Mouse (Mus musculus) intestine, embryonic 15.5 days (tissue): ENCODE measurements around the gene Pde4dip. TPM values are rescaled to one million over a fixed set of nuclear protein-coding genes. Genes with fewer than 3 reads are reported as not detected.

Experiments used
- ATAC-seq: fragments of 200-750 bp; cut with Nextera tagmentation; 2 replicates; pipeline ENCODE4 v1.8.0; 2017; ENCODE audit warnings: moderate TSS enrichment, moderate library complexity
- H3K27ac ChIP-seq: fragments of 300-500 bp; sonication (generic); 2 replicates; pipeline ENCODE4 v1.5.1; 2015; ENCODE audit warnings: mild to moderate bottlenecking, inconsistent platforms
- H3K27me3 ChIP-seq: fragments of 300-500 bp; sonication (generic); replicated peaks from 2 replicates; pipeline ENCODE4 v1.6.1; 2015; ENCODE audit warnings: inconsistent platforms
- H3K36me3 ChIP-seq: fragments of 300-500 bp; sonication (generic); 2 replicates; pipeline ENCODE4 v1.6.1; 2015; ENCODE audit warnings: inconsistent platforms
- H3K4me1 ChIP-seq: fragments of 300-500 bp; sonication (generic); replicated peaks from 2 replicates; pipeline ENCODE4 v1.6.1; 2015; ENCODE audit warnings: inconsistent platforms
- H3K4me2 ChIP-seq: fragments of 300-500 bp; sonication (generic); replicated peaks from 2 replicates; pipeline ENCODE4 v1.6.1; 2015; ENCODE audit warnings: mild to moderate bottlenecking, inconsistent platforms
- H3K4me3 ChIP-seq: fragments of 300-500 bp; sonication (generic); replicated peaks from 2 replicates; pipeline ENCODE4 v1.5.1; 2015; ENCODE audit warnings: inconsistent platforms
- H3K9ac ChIP-seq: fragments of 300-500 bp; sonication (generic); 2 replicates; pipeline ENCODE4 v1.6.1; 2015; ENCODE audit warnings: inconsistent platforms
- H3K9me3 ChIP-seq: fragments of 300-500 bp; sonication (generic); 2 replicates; pipeline ENCODE4 v1.6.1; 2016; ENCODE audit warnings: inconsistent platforms
- WGBS: fragments of 180-500 bp; shearing (Covaris S2); methylation state at CpG from one replicate; pipeline ENCODE4 v1.1.7; 2015; 5-methylcytosine and 5-hydroxymethylcytosine counted together
- polyA plus RNA-seq: library from polyadenylated mRNA; unstranded; fragments of >200 nt; fragmentation: Nextera tagmentation; extraction: Ambion mirVana; gene quantifications from 2 replicates; pipeline ENCODE4 v1.2.1, GENCODE M21; 2015

Gene Pde4dip
- polyA plus RNA-seq, 1 experiment from 2014 or later, result 23.8 TPM

DNA sequence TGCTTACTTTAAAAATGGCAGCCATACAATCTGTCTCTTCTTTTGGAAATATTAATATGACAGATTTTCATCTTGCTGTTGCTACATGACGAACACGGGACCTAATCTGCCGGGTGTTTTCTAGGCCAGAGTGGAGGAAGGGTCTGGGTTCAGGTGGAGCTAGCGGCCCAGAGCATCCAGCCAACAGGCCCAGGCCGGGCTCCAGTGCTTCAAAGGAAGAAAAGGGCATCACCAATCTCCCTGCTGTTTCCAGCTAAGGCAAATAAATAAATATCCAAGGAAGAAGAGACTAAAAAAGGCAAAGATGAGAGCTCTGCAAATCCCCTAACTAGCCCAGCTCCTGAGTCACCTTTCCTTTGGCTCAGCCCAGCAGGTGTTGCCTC, 731 bp downstream of the Pde4dip start:
- no peak for ATAC-seq
- Histone ChIP-seq H3K4me2 (peak overlapping the region; percentile 86; the same call in 1 of the 2 replicates), H3K4me3 (no peak overlapping the region; the same call in 1 of the 2 replicates), H3K36me3 (no peaks in the 10 kb centered on the region), H3K27me3 (peaks cover 32% of the 10 kb centered on the region), H3K9ac (no peak overlapping the region), H3K9me3 (no peaks in the 10 kb centered on the region), H3K27ac (no peak overlapping the region), H3K4me1 (peaks cover 7% of the 10 kb centered on the region)
- WGBS, result 72% methylated on average over 5 of the region's 5 CpGs

DNA sequence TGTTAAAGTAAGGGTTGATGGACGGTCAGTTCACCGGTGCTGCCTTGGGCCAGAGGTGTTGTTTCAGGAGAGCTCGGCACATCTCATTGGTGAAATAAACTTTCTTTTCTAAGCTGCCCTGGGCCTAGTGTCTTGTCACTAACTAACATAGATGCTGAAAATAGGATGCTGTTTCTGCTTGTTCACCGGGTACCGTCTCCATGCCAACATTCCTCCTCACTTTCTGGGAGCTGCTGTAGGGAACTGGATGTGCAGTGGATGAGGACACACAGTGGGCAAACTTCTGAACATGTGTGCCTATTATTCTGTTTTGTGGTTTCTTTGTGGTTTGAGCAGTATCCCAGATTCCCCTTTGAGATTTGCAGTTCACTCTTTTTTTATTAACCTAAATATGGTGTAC, 6.9 kb downstream of the Pde4dip start:
- no peaks in the 10 kb centered on the region for H3K27me3 ChIP-seq
- 94% methylated on average over 5 of the region's 5 CpGs for WGBS
- no peaks in the 10 kb centered on the region for H3K4me1 ChIP-seq
- no peak overlapping the region for H3K4me2 ChIP-seq
- no peak overlapping the region for H3K9ac ChIP-seq
- no peak overlapping the region for H3K27ac ChIP-seq
- H3K9me3 ChIP-seq, result no peaks in the 10 kb centered on the region
- H3K36me3 ChIP-seq, result no peaks in the 10 kb centered on the region
- no peak overlapping the region for H3K4me3 ChIP-seq
- ATAC-seq, result no peak

DNA sequence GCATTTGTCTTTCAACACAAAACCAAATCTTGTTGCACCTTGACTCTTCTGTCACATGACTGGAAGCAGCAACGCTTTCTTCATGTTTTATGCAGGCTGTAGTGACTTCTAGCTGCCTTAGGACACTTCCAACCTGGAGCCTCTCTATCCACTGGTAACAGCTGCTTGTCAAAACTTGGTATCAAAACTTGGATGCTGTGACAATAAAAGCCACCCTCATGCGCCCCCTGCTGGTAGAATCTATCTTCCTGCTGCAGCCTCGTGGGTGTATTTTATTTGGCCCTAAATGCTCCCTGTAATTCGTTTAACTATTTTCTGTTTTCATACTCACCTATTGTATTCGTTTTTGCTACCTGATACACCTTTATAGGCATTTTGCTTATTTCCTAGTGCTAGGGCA, 9.3 kb downstream of the Pde4dip start:
- WGBS, result 17% methylated on average over 5 of the region's 5 CpGs
- ATAC-seq, result no peak
- Histone ChIP-seq H3K9me3 (no peaks in the 10 kb centered on the region), H3K9ac (no peak overlapping the region), H3K4me3 (no peak overlapping the region), H3K4me1 (no peaks in the 10 kb centered on the region), H3K36me3 (no peaks in the 10 kb centered on the region), H3K27ac (no peak overlapping the region), H3K27me3 (no peaks in the 10 kb centered on the region), H3K4me2 (no peak overlapping the region)

DNA sequence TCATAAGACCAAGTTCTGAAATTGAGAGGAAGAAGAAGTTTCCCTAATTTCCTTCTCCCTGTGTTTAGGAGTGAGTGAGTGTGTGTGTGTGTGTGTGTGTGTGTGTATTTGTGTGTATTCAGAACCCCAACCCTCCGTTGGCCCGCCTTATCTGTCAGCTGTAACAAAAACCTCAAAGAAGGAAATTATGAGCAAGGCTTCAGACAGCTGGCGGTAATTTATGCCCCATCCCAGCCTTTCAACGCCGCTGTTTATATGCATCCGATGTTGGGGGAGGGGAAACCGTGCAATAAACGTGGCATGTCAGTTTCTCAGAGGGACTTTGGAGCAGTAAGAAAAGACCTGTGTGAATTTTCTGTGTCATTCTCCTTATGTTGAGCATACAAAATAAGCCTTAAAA, 12.2 kb downstream of the Pde4dip start:
- no peaks in the 10 kb centered on the region for H3K4me1 ChIP-seq
- no peaks in the 10 kb centered on the region for H3K9me3 ChIP-seq
- WGBS, result 29% methylated on average over 8 of the region's 8 CpGs
- ATAC-seq, result no peak
- no peak overlapping the region for H3K27ac ChIP-seq
- H3K36me3 ChIP-seq, result no peaks in the 10 kb centered on the region
- H3K4me2 ChIP-seq, result no peak overlapping the region
- H3K4me3 ChIP-seq, result no peak overlapping the region
- H3K27me3 ChIP-seq, result no peaks in the 10 kb centered on the region
- H3K9ac ChIP-seq, result no peak overlapping the region

DNA sequence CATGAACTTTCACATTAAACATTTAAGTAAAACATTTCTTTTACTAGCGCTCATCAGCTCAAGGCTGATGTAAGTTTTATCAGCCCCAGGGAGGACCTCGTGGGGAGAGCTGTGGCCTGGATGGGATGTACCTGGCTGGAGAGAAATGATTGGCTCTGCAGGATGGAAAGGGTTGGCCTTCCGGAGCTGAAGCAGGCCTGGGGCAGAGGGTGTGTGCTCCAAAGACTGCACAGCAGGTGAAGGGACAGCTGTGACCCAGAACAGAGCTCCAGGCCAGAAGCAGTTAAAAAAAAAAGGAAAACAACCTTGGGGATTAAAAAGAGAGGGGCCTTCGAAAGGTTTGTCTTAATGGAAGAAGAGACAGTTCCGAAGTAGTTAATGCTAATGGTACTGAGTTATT, 13.7 kb downstream of the Pde4dip start:
- H3K27ac ChIP-seq, result no peak overlapping the region
- H3K9ac ChIP-seq, result no peak overlapping the region
- H3K4me3 ChIP-seq, result no peak overlapping the region
- H3K4me1 ChIP-seq, result no peaks in the 10 kb centered on the region
- H3K27me3 ChIP-seq, result no peaks in the 10 kb centered on the region
- peak; percentile 67; the same call in 1 of the 2 replicates for ATAC-seq
- H3K9me3 ChIP-seq, result no peaks in the 10 kb centered on the region
- WGBS, result 36% methylated on average over 5 of the region's 5 CpGs
- no peaks in the 10 kb centered on the region for H3K36me3 ChIP-seq
- H3K4me2 ChIP-seq, result no peak overlapping the region

DNA sequence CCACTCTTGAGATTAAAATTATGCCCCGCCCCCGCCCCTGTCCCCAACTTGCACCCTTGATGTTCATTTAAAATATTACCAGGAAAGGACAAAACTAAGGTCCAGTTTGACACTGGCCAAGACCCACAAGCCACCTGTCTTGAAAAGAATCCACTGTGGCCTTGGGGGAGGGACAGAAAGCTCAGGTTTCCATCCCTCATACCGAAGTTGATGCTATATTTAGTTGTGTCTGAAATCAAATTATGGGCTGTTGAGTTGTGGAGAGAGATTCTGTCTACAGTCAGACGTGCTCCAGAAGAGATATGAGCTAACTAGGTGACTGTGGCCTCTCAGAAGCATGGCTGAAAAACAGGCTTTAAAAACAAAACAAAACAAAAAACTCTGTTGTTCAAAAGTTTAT, 18.8 kb downstream of the Pde4dip start:
- peaks cover 12% of the 10 kb centered on the region; the same call in 1 of the 2 replicates for H3K4me1 ChIP-seq
- H3K27me3 ChIP-seq, result peaks cover 8% of the 10 kb centered on the region

DNA sequence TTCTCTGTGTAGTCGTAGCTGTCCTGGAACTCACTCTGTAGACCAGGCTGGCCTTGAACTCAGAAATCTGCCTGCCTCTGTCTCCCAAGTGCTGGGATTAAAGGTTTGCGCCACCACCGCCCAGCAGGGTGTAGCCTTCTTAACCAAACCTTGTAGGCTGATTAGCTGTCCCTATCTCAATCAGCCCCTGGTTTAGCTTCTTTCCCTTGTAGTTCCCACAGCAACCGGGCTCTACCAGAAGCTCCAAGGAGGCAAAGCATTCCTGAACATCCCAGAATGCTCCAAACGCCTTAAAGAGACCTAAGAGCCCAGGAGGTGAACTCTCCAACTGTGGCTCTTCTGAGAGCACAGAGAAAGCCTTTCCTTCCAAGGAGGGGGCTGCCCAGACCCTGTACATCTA, 19.8 kb downstream of the Pde4dip start:
- H3K9ac ChIP-seq, result no peak overlapping the region
- WGBS, result 65% methylated on average over 5 of the region's 5 CpGs
- H3K27ac ChIP-seq, result no peak overlapping the region
- H3K27me3 ChIP-seq, result peaks cover 8% of the 10 kb centered on the region
- ATAC-seq, result no peak
- no peak overlapping the region for H3K4me3 ChIP-seq
- peaks cover 12% of the 10 kb centered on the region; the same call in 1 of the 2 replicates for H3K4me1 ChIP-seq
- H3K36me3 ChIP-seq, result no peaks in the 10 kb centered on the region
- H3K4me2 ChIP-seq, result no peak overlapping the region
- no peaks in the 10 kb centered on the region for H3K9me3 ChIP-seq

More for the DNA sequence above, 18.8 kb downstream of the Pde4dip start:
- 72% methylated on average over 4 of the region's 4 CpGs for WGBS
- Histone ChIP-seq H3K4me3 (no peak overlapping the region), H3K27ac (no peak overlapping the region), H3K9ac (no peak overlapping the region), H3K9me3 (no peaks in the 10 kb centered on the region), H3K36me3 (no peaks in the 10 kb centered on the region), H3K4me2 (no peak overlapping the region)
- no peak for ATAC-seq

DNA sequence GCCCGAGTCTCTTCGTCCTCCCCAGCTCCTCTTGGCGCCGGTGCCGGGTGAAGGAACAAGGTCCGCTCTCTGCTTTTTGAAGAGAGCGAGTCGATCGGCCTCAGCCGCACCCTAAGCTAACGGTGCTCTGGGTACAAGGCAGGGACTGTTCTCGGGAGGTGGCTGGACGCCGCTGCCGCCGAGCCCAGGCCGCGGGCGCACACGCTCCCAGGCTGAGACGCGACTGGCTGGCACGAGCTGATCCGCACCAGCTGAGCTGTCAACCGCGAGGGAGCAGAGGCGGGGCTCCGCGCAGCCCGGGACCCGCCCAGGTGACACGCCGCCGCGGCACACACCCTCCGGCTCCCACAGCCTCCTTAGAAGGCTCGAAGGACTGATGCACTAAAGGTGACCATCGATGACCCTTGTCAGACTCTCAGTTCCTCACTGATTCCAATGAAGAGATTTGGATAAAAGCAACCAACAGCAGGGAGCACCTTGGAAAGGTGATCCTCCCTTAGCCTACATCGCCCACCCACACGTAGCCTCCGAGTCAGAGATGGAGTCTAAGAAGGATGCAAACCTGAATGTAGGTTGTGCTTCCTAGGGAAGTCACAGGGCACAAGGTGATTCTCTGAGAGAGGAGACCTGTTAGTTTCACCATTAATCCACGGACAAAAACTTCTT, 20.4 kb downstream of the Pde4dip start:
- Histone ChIP-seq H3K4me2 (peak overlapping the region; percentile 97), H3K36me3 (no peaks in the 10 kb centered on the region), H3K9me3 (no peaks in the 10 kb centered on the region), H3K9ac (peak overlapping the region; percentile 48), H3K27ac (no peak overlapping the region), H3K4me1 (peaks cover 12% of the 10 kb centered on the region; the same call in 1 of the 2 replicates), H3K4me3 (peak overlapping the region; percentile 49), H3K27me3 (peaks cover 8% of the 10 kb centered on the region)
- peak; percentile 94 for ATAC-seq
- WGBS, result 4% methylated on average over 42 of the region's 42 CpGs

DNA sequence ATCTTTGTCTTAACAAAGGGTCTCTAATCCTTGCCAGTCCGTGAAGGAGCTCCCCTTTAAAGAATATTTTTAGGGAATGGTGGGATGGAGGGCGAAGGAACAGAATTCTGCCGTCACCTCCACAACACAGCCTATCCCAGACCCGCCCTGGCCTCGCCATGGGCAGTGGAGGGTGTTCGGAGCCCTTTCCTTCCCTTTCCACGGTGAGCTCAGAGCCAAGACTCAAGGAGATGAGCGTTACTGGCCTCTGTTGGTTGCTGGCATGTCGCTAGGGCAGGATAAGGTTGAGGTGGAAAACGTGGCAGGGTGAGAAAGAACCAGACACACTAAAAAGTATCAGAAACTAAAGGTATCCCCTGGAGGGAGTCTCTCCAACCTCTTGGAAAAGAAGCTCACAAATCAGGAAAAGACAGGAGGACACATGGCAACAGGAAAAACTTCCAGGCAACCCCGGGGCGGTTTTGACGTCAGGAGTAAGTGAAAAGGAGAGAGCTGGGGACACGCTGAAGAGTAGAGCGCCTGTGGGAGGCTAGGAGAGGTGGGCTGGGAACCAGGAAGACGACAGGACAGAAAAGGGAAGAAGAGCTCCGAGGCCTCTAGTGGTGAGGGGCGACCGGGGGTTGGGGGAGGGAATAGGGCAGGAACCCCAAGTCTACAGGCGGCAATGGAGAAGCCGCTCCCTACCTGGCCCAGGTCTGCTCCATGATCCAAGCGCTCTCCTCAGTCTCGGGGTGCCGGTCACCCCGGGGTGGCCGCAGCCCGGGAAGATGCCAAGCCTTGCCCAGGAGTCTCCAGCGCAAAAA, 21.1 kb downstream of the Pde4dip start:
- Histone ChIP-seq H3K4me2 (peak overlapping the region; percentile 97), H3K9me3 (no peaks in the 10 kb centered on the region), H3K4me3 (peak overlapping the region; percentile 49), H3K27me3 (peaks cover 8% of the 10 kb centered on the region), H3K27ac (no peak overlapping the region), H3K4me1 (peaks cover 12% of the 10 kb centered on the region; the same call in 1 of the 2 replicates), H3K9ac (peak overlapping the region; percentile 48), H3K36me3 (no peaks in the 10 kb centered on the region)
- peak; percentile 50 for ATAC-seq
- WGBS, result 3% methylated on average over 28 of the region's 28 CpGs

DNA sequence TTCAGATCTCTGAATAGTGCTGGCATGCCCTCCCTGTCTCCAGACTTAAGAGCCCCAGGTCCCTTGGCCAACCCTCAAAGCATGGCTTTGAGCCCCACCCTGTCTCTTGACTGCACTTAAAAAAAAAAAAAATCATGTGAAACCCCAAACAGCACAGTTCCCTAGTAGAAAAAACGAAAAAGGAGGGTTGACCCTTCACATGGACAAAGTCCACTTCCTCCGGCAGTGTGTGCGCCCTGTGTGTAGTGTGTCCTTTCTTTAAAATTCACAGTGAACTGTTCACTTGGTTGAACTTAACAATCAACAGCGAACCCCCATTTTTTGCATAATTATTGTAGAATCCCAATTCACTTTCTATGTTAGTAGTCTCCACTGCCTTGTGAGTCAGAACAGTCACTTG, 21.8 kb downstream of the Pde4dip start:
- 65% methylated on average over 4 of the region's 4 CpGs for WGBS
- Histone ChIP-seq H3K9me3 (no peaks in the 10 kb centered on the region), H3K4me2 (no peak overlapping the region), H3K27ac (no peak overlapping the region), H3K36me3 (no peaks in the 10 kb centered on the region), H3K27me3 (peaks cover 8% of the 10 kb centered on the region), H3K9ac (no peak overlapping the region), H3K4me1 (peaks cover 12% of the 10 kb centered on the region; the same call in 1 of the 2 replicates), H3K4me3 (no peak overlapping the region)
- no peak for ATAC-seq

DNA sequence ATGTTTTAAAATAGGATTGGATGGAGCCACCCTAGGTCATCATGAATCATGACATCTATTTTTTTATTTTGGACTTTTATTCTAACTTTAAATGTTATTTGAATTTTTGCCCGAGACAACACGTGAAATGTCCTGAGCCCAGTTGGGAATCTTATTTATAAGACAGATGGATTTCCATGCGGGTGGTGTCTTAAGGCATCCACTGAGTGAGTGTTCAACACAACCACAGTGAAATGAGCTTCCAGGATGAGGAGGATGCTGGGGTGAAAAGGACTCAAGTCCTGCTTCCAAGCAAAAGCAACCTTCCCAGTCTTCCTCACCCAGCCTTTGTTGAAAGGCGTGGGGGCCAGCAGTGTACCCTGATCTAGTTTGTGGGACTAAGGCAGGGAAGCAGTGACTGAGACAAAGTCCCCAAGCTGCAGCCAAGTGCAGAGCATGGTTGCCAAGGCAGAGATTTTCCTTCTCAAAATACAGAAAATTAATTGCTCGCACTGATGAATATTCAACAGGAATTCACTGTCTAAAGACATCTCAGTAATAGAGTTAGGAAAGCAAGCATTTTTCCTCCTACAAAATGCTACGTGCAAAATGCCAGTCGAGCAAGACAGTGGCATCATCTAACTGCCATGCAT, 27.6 kb downstream of the Pde4dip start:
- Histone ChIP-seq H3K36me3 (no peaks in the 10 kb centered on the region), H3K27ac (no peak overlapping the region), H3K4me3 (no peak overlapping the region), H3K27me3 (no peaks in the 10 kb centered on the region), H3K4me2 (no peak overlapping the region), H3K9ac (no peak overlapping the region), H3K9me3 (no peaks in the 10 kb centered on the region), H3K4me1 (no peaks in the 10 kb centered on the region)
- no peak for ATAC-seq
- 90% methylated on average over 7 of the region's 7 CpGs for WGBS

DNA sequence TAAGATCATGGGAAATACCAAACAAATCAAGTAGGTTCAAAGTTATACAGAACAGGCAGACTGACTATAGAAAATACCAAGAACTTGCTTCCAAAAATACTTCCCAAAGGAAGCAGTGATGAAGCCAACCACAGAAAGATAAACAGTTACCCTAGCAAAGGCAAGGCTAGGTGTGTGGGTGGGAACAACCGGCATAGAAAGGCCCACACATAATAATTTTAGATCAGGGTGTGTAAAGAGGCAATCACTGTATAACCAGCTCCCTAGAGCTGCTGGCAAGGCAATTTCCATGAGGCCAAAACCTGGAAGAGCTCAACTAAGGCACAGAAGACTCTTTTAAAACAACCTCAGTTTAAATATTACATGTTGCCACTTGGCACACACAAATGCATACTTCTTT, 29.1 kb downstream of the Pde4dip start:
- Histone ChIP-seq H3K27me3 (no peaks in the 10 kb centered on the region), H3K4me1 (no peaks in the 10 kb centered on the region), H3K36me3 (no peaks in the 10 kb centered on the region), H3K4me3 (no peak overlapping the region), H3K27ac (no peak overlapping the region), H3K9ac (no peak overlapping the region), H3K9me3 (no peaks in the 10 kb centered on the region), H3K4me2 (no peak overlapping the region)
- 65% methylated on average over 1 of the region's 1 CpGs for WGBS
- ATAC-seq, result no peak
